Comparison of ENCODE assay signal across 22 mouse cellular contexts in the genomic region with DNA sequence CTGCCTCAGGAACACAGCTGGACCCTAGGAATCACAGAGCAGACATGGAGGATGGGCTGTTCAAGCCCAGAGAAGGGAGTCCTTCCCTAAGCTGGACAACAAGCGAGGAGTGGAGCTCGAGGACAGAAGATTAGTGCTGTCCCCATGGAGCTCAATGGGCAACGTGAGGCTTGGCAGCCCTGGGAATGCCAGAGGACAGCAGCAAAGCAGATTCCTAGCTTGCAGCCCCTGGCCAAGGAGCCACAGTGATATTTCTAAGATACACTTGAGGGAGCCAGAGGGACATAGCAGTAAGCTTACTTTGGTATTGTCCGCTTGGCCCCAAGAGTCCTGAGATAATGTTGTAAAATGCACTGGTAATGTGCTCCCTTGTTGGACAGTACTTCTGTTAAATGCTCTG. TPM values are rescaled to one million over a fixed set of nuclear protein-coding genes. Genes with fewer than 3 reads are reported as not detected.
DNase-seq lines count a peak whose midpoint lies in the region; ATAC-seq and TF ChIP-seq lines count a peak whose summit lies in the region.
"Had no signal": no experiment of that assay in that cellular context is flagged by ENCODE, and none has a peak within 500 bp of the region (broad histone marks: within the 10 kb centered on the region; RNA-seq: fewer than 3 reads in every experiment).

No protein-coding gene starts in this region.

- H3K9ac ChIP-seq in forebrain, postnatal 0 days, result no peak overlapping the region
- H3K9ac ChIP-seq in intestine, postnatal 0 days (ENCODE audit: low read depth, low read length), result no peak overlapping the region
- no peak overlapping the region for H3K9ac ChIP-seq in intestine, embryonic 15.5 days

- ATAC-seq in forebrain, postnatal 0 days, result 0 out of 2 replicates have a peak, but pooled peaks have one; percentile 14
- ATAC-seq in intestine, postnatal 0 days, result no peak
- no peak for ATAC-seq in intestine, embryonic 15.5 days
- no peak for ATAC-seq in Patski
- ATAC-seq: forebrain, embryonic 15.5 days had no signal

- H3K4me2 ChIP-seq in forebrain, postnatal 0 days (ENCODE audit: low read depth), result no peak overlapping the region
- H3K4me2 ChIP-seq in intestine, postnatal 0 days (replicated peaks; ENCODE audit: low read depth), result no peak overlapping the region
- no peak overlapping the region for H3K4me2 ChIP-seq in intestine, embryonic 15.5 days (replicated peaks)

- 64% methylated on average over 4 of the region's 4 CpGs for WGBS in forebrain, postnatal 0 days
- WGBS in forebrain, embryonic 10.5 days, result 56% methylated on average over 4 of the region's 4 CpGs
- WGBS in intestine, postnatal 0 days, result 80% methylated on average over 4 of the region's 4 CpGs
- 74% methylated on average over 4 of the region's 4 CpGs for WGBS in intestine, embryonic 15.5 days

- CTCF ChIA-PET in Patski (lab: Charles Lee), result interaction anchor here (1.0 to 4.8 kb wide), 10 partner anchors 8 to 603 kb away, joined by 3 to 50 read pairs (median 5); partner anchors contain the start of gene Cd164

- H3K4me1 ChIP-seq in forebrain, postnatal 0 days (ENCODE audit: insufficient read depth), result no peaks in the 10 kb centered on the region
- H3K4me1 ChIP-seq in forebrain, embryonic 10.5 days, result peaks cover 23% of the 10 kb centered on the region
- no peaks in the 10 kb centered on the region for H3K4me1 ChIP-seq in intestine, postnatal 0 days (replicated peaks; ENCODE audit: control insufficient read depth, insufficient read depth, low read length)
- H3K4me1 ChIP-seq in intestine, embryonic 15.5 days (replicated peaks), result 0 out of 2 replicates have a peak, but pooled peaks cover 2% of the 10 kb centered on the region
- H3K4me1 ChIP-seq: limb, embryonic 13.5 days; lung, embryonic 15.5 days had no signal

- POLR2A ChIA-PET in Patski (lab: Charles Lee), result no interaction called here

- H3K9me3 ChIP-seq in forebrain, postnatal 0 days (ENCODE audit: low read length), result no peaks in the 10 kb centered on the region
- peaks cover 13% of the 10 kb centered on the region; the same call in 1 of the 2 replicates for H3K9me3 ChIP-seq in forebrain, embryonic 10.5 days
- H3K9me3 ChIP-seq in intestine, postnatal 0 days (ENCODE audit: control insufficient read depth), result no peaks in the 10 kb centered on the region
- no peaks in the 10 kb centered on the region for H3K9me3 ChIP-seq in intestine, embryonic 15.5 days
- H3K9me3 ChIP-seq: forebrain, embryonic 15.5 days; lung, embryonic 15.5 days; neural tube, embryonic 15.5 days had no signal

- DNase-seq in forebrain, postnatal 0 days, result no peak
- no peak for DNase-seq in forebrain, embryonic 10.5 days (ENCODE audit: extremely low spot score, low spot score)
- peak; percentile 21 for DNase-seq in 3T3-L1 (ENCODE audit: low read depth, low spot score)
- no peak for DNase-seq in Patski (ENCODE audit: low read depth, low spot score)
- no peak for DNase-seq in gastrocnemius, postnatal 4 days (ENCODE audit: low spot score in 2 of 2)
- DNase-seq: adrenal gland, postnatal 10 days; cerebellum, adult 8-10 months; cerebellum, postnatal 25 days; heart, postnatal 36 days; kidney, adult 9 months; kidney, postnatal 14 days; lung, postnatal 4 days; right cerebral cortex, postnatal 25 days; spleen, adult 18-20 months; thymus, adult 18-20 months had no signal

- peak; percentile 30; the same call in 1 of the 2 replicates for TF ChIP-seq CTCF in forebrain, postnatal 0 days (IDR thresholded peaks at IDR 0.05; ENCODE audit: low read depth)
- TF ChIP-seq CTCF in intestine, postnatal 0 days (IDR thresholded peaks at IDR 0.05; ENCODE audit: low read depth), result peak; percentile 48
- peak; percentile 45 for TF ChIP-seq CTCF in Patski (IDR thresholded peaks at IDR 0.05)

- no peak overlapping the region for H3K4me3 ChIP-seq in forebrain, postnatal 0 days (ENCODE audit: low read depth, low read length)
- H3K4me3 ChIP-seq in forebrain, embryonic 10.5 days, result no peak overlapping the region
- no peak overlapping the region for H3K4me3 ChIP-seq in intestine, postnatal 0 days (ENCODE audit: low read depth, low read length)
- H3K4me3 ChIP-seq in intestine, embryonic 15.5 days (replicated peaks), result no peak overlapping the region

- H3K27me3 ChIP-seq in forebrain, postnatal 0 days (ENCODE audit: insufficient read depth, low read length), result no peaks in the 10 kb centered on the region; the same call in 1 of the 2 replicates
- peaks cover 6% of the 10 kb centered on the region for H3K27me3 ChIP-seq in forebrain, embryonic 10.5 days (ENCODE audit: poor library complexity, severe bottlenecking)
- no peaks in the 10 kb centered on the region for H3K27me3 ChIP-seq in intestine, postnatal 0 days (replicated peaks; ENCODE audit: control insufficient read depth, insufficient read depth, low read length)
- H3K27me3 ChIP-seq in intestine, embryonic 15.5 days (replicated peaks), result no peaks in the 10 kb centered on the region
- no peaks in the 10 kb centered on the region for H3K27me3 ChIP-seq in Patski
- H3K27me3 ChIP-seq: forebrain, embryonic 15.5 days; limb, embryonic 13.5 days; lung, embryonic 15.5 days had no signal

- in situ Hi-C loops in Patski (cut with MboI; ENCODE audit: low pct_unique_long_range_greater_than_20kb), result loop anchor here (5.0 to 10.0 kb wide), 3 partner anchors 284 to 606 kb away; partner anchors contain the start of genes Ak9 and Fig4

- H3K27ac ChIP-seq in forebrain, postnatal 0 days (ENCODE audit: low read depth, low read length), result no peak overlapping the region
- H3K27ac ChIP-seq in forebrain, embryonic 10.5 days, result no peak overlapping the region
- H3K27ac ChIP-seq in intestine, postnatal 0 days (ENCODE audit: low read depth, low read length), result no peak overlapping the region
- no peak overlapping the region for H3K27ac ChIP-seq in intestine, embryonic 15.5 days
- H3K27ac ChIP-seq: forebrain, embryonic 15.5 days; hindbrain, embryonic 14.5 days; limb, embryonic 13.5 days; lung, embryonic 15.5 days; neural tube, embryonic 15.5 days had no signal

- H3K36me3 ChIP-seq in forebrain, postnatal 0 days (ENCODE audit: insufficient read depth), result no peaks in the 10 kb centered on the region
- no peaks in the 10 kb centered on the region for H3K36me3 ChIP-seq in forebrain, embryonic 10.5 days (replicated peaks)
- H3K36me3 ChIP-seq in intestine, postnatal 0 days (ENCODE audit: control insufficient read depth, insufficient read depth), result no peaks in the 10 kb centered on the region
- no peaks in the 10 kb centered on the region for H3K36me3 ChIP-seq in intestine, embryonic 15.5 days
- H3K36me3 ChIP-seq: forebrain, embryonic 15.5 days; limb, embryonic 13.5 days; lung, embryonic 15.5 days; neural tube, embryonic 15.5 days had no signal

RNA-seq across cellular contexts. Expression of gene Ccdc162, which starts 25.5 kb away (rescaled TPM):
- 1.5 and 3.2 TPM in 2 replicates for total RNA-seq in forebrain, postnatal 0 days (2014; rRNA removed)
- 0.96 and 1.2 TPM in 2 replicates for polyA plus RNA-seq in forebrain, postnatal 0 days (2015; fragmentation: Nextera tagmentation; extraction: Ambion mirVana)
- 0.33 and 0.68 TPM in 2 replicates for polyA plus RNA-seq in forebrain, embryonic 10.5 days (2016; fragmentation: Nextera tagmentation; extraction: Ambion mirVana)
- 8.3 and 8.4 TPM in 2 replicates for polyA plus RNA-seq in intestine, postnatal 0 days (2015; fragmentation: Nextera tagmentation; extraction: Ambion mirVana)
- polyA plus RNA-seq in intestine, embryonic 15.5 days (2015; fragmentation: Nextera tagmentation; extraction: Ambion mirVana), result 0.93 and 0.95 TPM in 2 replicates
- 1.7 TPM for polyA plus RNA-seq in Patski (2021)
- 1 to 10 TPM; 2.6 to 3.4 TPM for total RNA-seq in gastrocnemius, postnatal 4 days (2021)
